Mouse (Mus musculus): ENCODE measurements around the gene Ahcyl2. TPM values are rescaled to one million over a fixed set of nuclear protein-coding genes. Genes with fewer than 3 reads are reported as not detected.

Ahcyl2 gene
- polyA plus RNA-seq (2015; fragmentation: Nextera tagmentation; extraction: Ambion mirVana): 3.8 and 4.6 TPM in 2 replicates

- under 1% methylated on average over 54 of the region's 61 CpGs for WGBS (ENCODE audit: insufficient replicate concordance)
- Histone ChIP-seq H3K4me1 (replicated peaks) (peaks cover 29% of the 10 kb centered on the region), H3K9ac (peak within 1 kb of the TSS; percentile 85), H3K27me3 (no peaks in the 10 kb centered on the region), H3K27ac (replicated peaks) (peak within 1 kb of the TSS; percentile 81), H3K36me3 (replicated peaks) (no peaks in the 10 kb centered on the region), H3K9me3 (replicated peaks) (no peaks in the 10 kb centered on the region), H3K4me2 (peak within 1 kb of the TSS; percentile 99), H3K4me3 (replicated peaks) (peak within 1 kb of the TSS; percentile 89)
- ATAC-seq (ENCODE audit: insufficient read depth): peak; percentile 94
Observed at GRCm38 (mm10) chr6:29767813-29768660, at the start of gene Ahcyl2. Gene Ahcyl2 (plus strand): TSS chr6:29768011.

DNA sequence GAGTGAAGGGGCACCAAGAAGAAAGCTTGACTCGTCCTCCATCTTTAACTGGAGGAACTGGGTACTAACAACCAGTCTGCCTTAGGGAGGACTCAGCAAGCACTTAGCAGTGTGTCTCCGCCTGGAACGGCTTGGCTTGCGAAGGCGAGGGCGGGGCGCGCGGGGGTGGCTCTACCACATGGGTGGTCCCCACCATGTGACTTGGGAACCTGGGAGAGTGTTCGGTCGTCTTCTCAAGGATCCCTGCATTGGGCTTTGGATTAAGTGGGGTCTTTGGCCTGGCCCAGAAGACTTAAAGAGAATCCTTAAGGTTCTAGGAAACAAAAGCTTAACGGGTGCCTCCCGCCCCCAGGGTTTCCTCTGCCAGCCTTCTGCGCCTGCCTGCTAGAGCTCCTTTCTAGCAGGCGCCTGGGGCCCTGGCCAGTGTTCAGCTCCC is 48.9 kb upstream of the Ahcyl2 start:
- peaks cover 69% of the 10 kb centered on the region for H3K36me3 ChIP-seq (replicated peaks)
- H3K27ac ChIP-seq (replicated peaks): 0 out of 2 replicates have a peak overlapping the region, but pooled peaks have one; percentile 31
- no peak overlapping the region for H3K9ac ChIP-seq
- ATAC-seq (ENCODE audit: insufficient read depth): no peak
- H3K4me3 ChIP-seq (replicated peaks): no peak overlapping the region
- peak overlapping the region; percentile 45 for H3K4me2 ChIP-seq
- no peaks in the 10 kb centered on the region for H3K27me3 ChIP-seq
- H3K9me3 ChIP-seq (replicated peaks): no peaks in the 10 kb centered on the region
- 27% methylated on average over 15 of the region's 15 CpGs for WGBS (ENCODE audit: insufficient replicate concordance)
- peaks cover 9% of the 10 kb centered on the region for H3K4me1 ChIP-seq (replicated peaks)

DNA sequence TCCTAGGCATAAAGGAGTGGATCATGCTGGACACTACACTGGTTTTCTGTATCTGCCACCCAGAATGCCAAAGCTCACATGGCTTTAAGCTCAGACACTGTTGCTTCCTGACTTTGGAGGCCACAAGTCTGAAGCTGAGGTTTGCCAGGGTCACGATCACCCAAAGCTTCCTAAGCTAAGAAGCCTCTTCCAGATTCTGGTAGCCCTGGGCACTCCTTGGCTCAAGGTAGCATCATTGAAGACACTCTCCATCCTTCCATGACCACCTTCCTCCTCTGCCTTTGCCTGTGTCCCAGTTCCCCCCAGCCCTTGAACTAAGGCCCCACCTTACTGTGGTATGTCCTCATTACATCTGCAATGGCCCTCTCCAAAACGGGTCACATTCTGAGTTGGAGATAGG is 45.9 kb upstream of the Ahcyl2 start:
- no peak for ATAC-seq (ENCODE audit: insufficient read depth)
- H3K9ac ChIP-seq: no peak overlapping the region
- no peaks in the 10 kb centered on the region for H3K27me3 ChIP-seq
- 70% methylated on average over 2 of the region's 2 CpGs for WGBS (ENCODE audit: insufficient replicate concordance)
- no peaks in the 10 kb centered on the region for H3K9me3 ChIP-seq (replicated peaks)
- no peak overlapping the region for H3K4me2 ChIP-seq
- peaks cover 39% of the 10 kb centered on the region for H3K36me3 ChIP-seq (replicated peaks)
- no peak overlapping the region for H3K4me3 ChIP-seq (replicated peaks)
- H3K4me1 ChIP-seq (replicated peaks): peaks cover 9% of the 10 kb centered on the region
- no peak overlapping the region for H3K27ac ChIP-seq (replicated peaks)

DNA sequence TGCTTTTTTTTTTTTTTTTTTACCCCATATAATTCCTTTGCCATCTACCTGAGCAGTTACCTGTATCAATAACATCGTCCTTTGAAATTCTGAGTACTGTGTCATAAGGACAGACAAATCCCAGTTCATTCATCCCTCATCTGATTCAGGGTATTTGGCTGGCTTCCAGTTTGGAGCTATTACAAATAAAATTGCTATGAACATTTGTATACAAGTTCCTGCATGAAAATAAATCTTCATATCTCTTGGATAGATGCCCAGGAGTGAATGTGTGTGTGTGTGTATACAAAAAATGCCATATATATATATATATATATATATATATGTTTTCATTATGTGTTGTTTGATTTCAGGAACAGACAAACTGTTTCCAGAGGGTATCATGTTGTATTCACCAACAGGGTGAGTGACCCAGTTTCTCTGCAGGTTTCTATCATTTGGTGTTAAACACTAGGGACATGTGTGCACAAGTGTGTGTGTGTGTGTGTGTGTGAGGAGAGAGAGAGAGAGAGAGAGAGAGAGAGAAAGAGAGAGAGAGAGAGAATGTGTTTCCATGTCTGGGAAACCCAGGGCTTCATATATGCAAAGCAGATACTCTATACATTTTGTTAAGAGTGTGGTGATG is 41.1 kb upstream of the Ahcyl2 start:
- H3K36me3 ChIP-seq (replicated peaks): no peaks in the 10 kb centered on the region
- H3K9ac ChIP-seq: no peak overlapping the region
- H3K4me2 ChIP-seq: no peak overlapping the region
- H3K4me3 ChIP-seq (replicated peaks): no peak overlapping the region
- H3K27me3 ChIP-seq: peaks cover 11% of the 10 kb centered on the region
- H3K9me3 ChIP-seq (replicated peaks): no peaks in the 10 kb centered on the region
- no peak for ATAC-seq (ENCODE audit: insufficient read depth)
- 67% methylated on average over 1 of the region's 1 CpGs for WGBS (ENCODE audit: insufficient replicate concordance)
- H3K4me1 ChIP-seq (replicated peaks): no peaks in the 10 kb centered on the region
- H3K27ac ChIP-seq (replicated peaks): no peak overlapping the region

- Histone ChIP-seq H3K27me3 (peaks cover 25% of the 10 kb centered on the region), H3K9ac (no peak overlapping the region), H3K4me3 (replicated peaks) (no peak overlapping the region), H3K4me2 (no peak overlapping the region), H3K4me1 (replicated peaks) (no peaks in the 10 kb centered on the region), H3K36me3 (replicated peaks) (no peaks in the 10 kb centered on the region), H3K9me3 (replicated peaks) (no peaks in the 10 kb centered on the region), H3K27ac (replicated peaks) (no peak overlapping the region)
- 51% methylated on average over 3 of the region's 3 CpGs for WGBS (ENCODE audit: insufficient replicate concordance)
- ATAC-seq (ENCODE audit: insufficient read depth): no peak
Observed at GRCm38 (mm10) chr6:29728035-29728434, 39.8 kb upstream of the Ahcyl2 start.

DNA sequence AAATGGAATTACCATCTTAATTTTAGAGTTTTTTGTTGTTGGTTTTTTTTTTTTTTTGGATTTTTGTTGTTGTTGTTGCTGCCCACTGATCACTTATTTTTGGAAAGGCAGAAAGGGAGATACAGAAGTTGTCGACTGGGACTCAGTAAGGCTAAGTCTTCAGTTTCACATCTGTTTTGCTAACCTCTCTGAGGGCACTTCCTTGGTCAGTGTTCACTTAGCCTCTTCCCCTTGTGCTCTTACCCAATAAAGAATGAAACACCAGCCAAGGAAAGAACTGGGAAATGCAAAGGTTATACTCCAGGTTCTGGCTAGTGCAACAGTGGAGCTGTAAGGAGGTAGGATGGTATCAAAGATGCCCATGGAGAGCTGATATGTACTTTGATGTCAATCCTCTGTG is 38.3 kb upstream of the Ahcyl2 start:
- WGBS (ENCODE audit: insufficient replicate concordance): 47% methylated on average over 1 of the region's 1 CpGs

DNA sequence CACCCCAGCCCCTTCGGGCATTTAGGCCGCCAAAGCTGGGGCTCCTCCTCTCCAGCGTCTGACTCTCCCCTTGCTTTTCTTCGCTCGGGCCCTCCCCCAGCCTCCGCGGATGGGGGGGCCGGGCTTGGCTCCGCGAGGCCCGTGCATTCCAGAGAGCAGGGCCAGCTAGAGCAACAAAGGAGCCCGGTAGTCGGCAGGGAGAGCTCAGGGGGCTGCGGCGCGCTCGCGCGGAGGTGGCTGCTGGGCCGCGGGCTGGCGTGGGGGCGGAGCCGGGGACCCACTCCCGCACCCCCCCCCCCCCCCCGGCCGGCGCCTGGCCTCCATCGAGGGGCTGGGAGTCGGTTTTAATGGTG is 32.5 kb upstream of the Ahcyl2 start, which contains the start of gene Smo:
TSS of gene Smo (plus strand) at position 168 of the 353 bp plus-strand sequence.
- ATAC-seq (ENCODE audit: insufficient read depth): peak; percentile 71
- under 1% methylated on average over 25 of the region's 30 CpGs for WGBS (ENCODE audit: insufficient replicate concordance)
- peak within 1 kb of the TSS; percentile 68 for H3K4me3 ChIP-seq (replicated peaks)

More for the DNA sequence above, 38.3 kb upstream of the Ahcyl2 start:
- no peak overlapping the region for H3K27ac ChIP-seq (replicated peaks)
- peaks cover 36% of the 10 kb centered on the region for H3K27me3 ChIP-seq
- H3K4me2 ChIP-seq: no peak overlapping the region
- H3K4me3 ChIP-seq (replicated peaks): no peak overlapping the region
- no peaks in the 10 kb centered on the region for H3K4me1 ChIP-seq (replicated peaks)
- H3K9me3 ChIP-seq (replicated peaks): no peaks in the 10 kb centered on the region
- no peaks in the 10 kb centered on the region for H3K36me3 ChIP-seq (replicated peaks)
- no peak overlapping the region for H3K9ac ChIP-seq
- ATAC-seq (ENCODE audit: insufficient read depth): no peak

GRCm38 (mm10) chr6:29735689-29736451 is 31.9 kb upstream of the Ahcyl2 start:
- no peaks in the 10 kb centered on the region for H3K36me3 ChIP-seq (replicated peaks)
- H3K4me1 ChIP-seq (replicated peaks): peaks cover 27% of the 10 kb centered on the region
- peak; percentile 66 for ATAC-seq (ENCODE audit: insufficient read depth)
- peaks cover 67% of the 10 kb centered on the region for H3K27me3 ChIP-seq
- peak overlapping the region; percentile 59 for H3K27ac ChIP-seq (replicated peaks)
- under 1% methylated on average over 75 of the region's 75 CpGs for WGBS (ENCODE audit: insufficient replicate concordance)
- H3K9ac ChIP-seq: peak overlapping the region; percentile 70
- peak overlapping the region; percentile 68 for H3K4me3 ChIP-seq (replicated peaks)
- no peaks in the 10 kb centered on the region for H3K9me3 ChIP-seq (replicated peaks)
- H3K4me2 ChIP-seq: peak overlapping the region; percentile 96

More for the DNA sequence above, 32.5 kb upstream of the Ahcyl2 start, which contains the start of gene Smo:
- Histone ChIP-seq H3K36me3 (replicated peaks) (no peaks in the 10 kb centered on the region), H3K27ac (replicated peaks) (peak within 1 kb of the TSS; percentile 59), H3K9me3 (replicated peaks) (no peaks in the 10 kb centered on the region), H3K27me3 (peaks cover 71% of the 10 kb centered on the region), H3K4me2 (peak within 1 kb of the TSS; percentile 96), H3K4me1 (replicated peaks) (peaks cover 27% of the 10 kb centered on the region), H3K9ac (peak within 1 kb of the TSS; percentile 70)

DNA sequence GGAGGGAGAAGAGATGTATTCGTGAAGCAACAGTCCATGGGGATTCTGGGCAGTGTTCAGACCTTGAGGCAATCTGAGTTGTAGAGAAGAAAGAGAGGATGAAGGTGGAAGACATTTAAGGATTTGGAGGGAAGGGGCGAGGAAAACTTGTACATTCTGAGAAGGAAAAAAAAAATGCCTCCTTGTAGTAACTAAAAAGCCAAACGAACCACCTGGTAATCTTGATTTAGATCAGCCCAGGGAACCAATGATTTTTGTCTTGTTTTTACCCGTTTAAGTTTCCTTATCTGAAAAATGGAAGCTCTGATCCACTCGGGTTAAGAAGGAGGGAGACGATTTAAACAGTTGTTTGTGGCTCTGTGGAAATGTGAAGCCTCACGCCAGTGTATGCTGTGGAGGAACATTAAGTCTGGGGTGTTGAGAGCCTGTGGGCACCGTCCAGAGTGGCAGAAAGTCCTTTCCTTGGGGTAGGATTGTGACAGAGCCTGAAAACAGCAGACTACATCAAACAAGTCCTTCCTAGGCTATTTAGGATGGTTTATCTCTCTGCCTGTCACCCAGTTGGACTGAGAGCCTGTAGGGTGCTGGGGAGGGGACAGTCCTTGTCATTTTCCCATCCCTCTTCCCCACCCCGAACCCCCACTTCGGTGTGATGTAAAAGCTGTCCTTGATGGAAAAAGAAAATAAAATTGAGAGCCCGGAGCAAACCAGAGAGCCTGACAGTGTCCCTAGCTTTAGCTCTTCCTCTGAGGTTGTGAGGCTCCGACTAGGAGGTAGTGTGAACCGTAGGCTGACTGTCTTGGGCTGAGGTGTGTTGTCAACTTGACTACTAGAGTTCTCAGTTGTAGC is 31.0 kb upstream of the Ahcyl2 start:
- 14% methylated on average over 13 of the region's 13 CpGs for WGBS (ENCODE audit: insufficient replicate concordance)
- Histone ChIP-seq H3K4me3 (replicated peaks) (peak overlapping the region; percentile 68), H3K4me1 (replicated peaks) (peaks cover 27% of the 10 kb centered on the region), H3K9me3 (replicated peaks) (no peaks in the 10 kb centered on the region), H3K27ac (replicated peaks) (no peak overlapping the region), H3K27me3 (peaks cover 64% of the 10 kb centered on the region), H3K36me3 (replicated peaks) (no peaks in the 10 kb centered on the region), H3K4me2 (peak overlapping the region; percentile 96), H3K9ac (peak overlapping the region; percentile 70)
- no peak for ATAC-seq (ENCODE audit: insufficient read depth)

GRCm38 (mm10) chr6:29751466-29752152 is 16.2 kb upstream of the Ahcyl2 start:
- Histone ChIP-seq H3K27ac (replicated peaks) (no peak overlapping the region), H3K27me3 (no peaks in the 10 kb centered on the region), H3K9ac (no peak overlapping the region), H3K4me3 (replicated peaks) (no peak overlapping the region), H3K4me1 (replicated peaks) (no peaks in the 10 kb centered on the region), H3K9me3 (replicated peaks) (peaks cover 11% of the 10 kb centered on the region), H3K4me2 (no peak overlapping the region), H3K36me3 (replicated peaks) (no peaks in the 10 kb centered on the region)
- no peak for ATAC-seq (ENCODE audit: insufficient read depth)
- whole genome bisulfite sequencing (ENCODE audit: insufficient replicate concordance): 72% methylated on average over 3 of the region's 3 CpGs
